In the genomic region with DNA sequence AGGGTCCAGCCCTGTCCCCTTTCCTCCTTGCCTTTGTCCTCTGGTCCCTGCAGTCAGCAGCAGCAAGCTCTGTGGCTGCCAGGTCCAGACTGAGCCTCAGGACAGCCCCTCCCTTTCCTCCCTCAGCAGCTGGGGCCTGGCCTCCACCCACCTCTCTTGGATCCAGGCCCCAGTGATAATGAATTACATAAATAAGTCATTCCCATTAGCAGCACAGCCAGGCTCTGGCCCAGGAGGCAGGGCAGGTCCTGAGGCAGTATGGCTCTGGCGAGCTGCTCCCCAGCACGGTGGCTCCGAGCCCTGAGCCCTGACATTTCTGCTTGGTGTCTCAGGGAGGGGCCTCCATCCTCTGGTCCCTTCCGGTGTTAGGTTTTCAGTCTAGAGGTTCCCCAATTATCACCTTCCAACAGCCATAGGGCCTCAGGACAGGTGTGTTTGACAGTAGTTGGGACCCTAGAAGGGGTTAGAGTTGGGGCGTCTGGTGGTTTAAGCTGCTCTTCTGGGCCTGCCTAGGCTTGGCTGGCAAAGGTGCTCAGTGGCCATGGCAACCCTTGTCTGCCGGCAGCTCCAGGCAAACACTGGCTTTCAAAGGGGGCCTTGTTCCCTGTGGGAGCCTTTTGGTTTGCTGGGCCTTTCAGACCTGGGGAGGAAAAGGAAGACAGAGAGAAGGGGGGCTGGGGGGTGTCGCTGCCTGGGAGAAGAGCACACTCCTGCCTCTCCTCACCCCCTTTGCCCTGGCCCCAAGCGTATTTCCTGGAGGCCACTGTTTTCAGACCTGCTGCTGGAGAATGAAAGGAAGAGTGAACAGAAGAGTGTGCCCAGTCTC, we compare ENCODE assay signal across 8 mouse cellular contexts. TPM values are rescaled to one million over a fixed set of nuclear protein-coding genes. Genes with fewer than 3 reads are reported as not detected.
A peak's percentile ranks its signal among the peaks of the same experiment; 100 is the strongest.
DNase-seq lines count a peak whose midpoint lies in the region; ATAC-seq and TF ChIP-seq lines count a peak whose summit lies in the region.

No protein-coding gene starts in this region.

- intact Hi-C loops in heart, postnatal 36 days (cut with DNase I), result loop anchor here (1.0 to 5.0 kb wide), 4 partner anchors 13 to 63 kb away; no protein-coding TSS in a partner anchor

- H3K27me3 ChIP-seq in ES-Bruce4 (ENCODE audit: control insufficient read depth, insufficient read depth, low read length, poor library complexity, severe bottlenecking), result no peaks in the 10 kb centered on the region
- H3K27me3 ChIP-seq in forebrain, postnatal 0 days (ENCODE audit: insufficient read depth, low read length), result no peaks in the 10 kb centered on the region
- no peaks in the 10 kb centered on the region for H3K27me3 ChIP-seq in lung, embryonic 16.5 days (ENCODE audit: control insufficient read depth, insufficient read depth, low read depth, low read length)

- peak overlapping the region; percentile 55 for H3K27ac ChIP-seq in ES-Bruce4 (ENCODE audit: insufficient read depth, low read length)
- H3K27ac ChIP-seq in forebrain, postnatal 0 days (ENCODE audit: low read depth, low read length), result peak overlapping the region; percentile 84
- peak overlapping the region; percentile 92 for H3K27ac ChIP-seq in lung, embryonic 16.5 days (ENCODE audit: low read length)

- peaks cover 10% of the 10 kb centered on the region for H3K4me1 ChIP-seq in ES-Bruce4 (ENCODE audit: control insufficient read depth, insufficient read depth, low read length)
- peaks cover 21% of the 10 kb centered on the region for H3K4me1 ChIP-seq in forebrain, postnatal 0 days (ENCODE audit: insufficient read depth)
- peaks cover 54% of the 10 kb centered on the region for H3K4me1 ChIP-seq in lung, embryonic 16.5 days (replicated peaks; ENCODE audit: control insufficient read depth, insufficient read depth, low read length)

- WGBS in forebrain, postnatal 0 days, result 6% methylated on average over 8 of the region's 8 CpGs
- 13% methylated on average over 8 of the region's 8 CpGs for WGBS in lung, embryonic 16.5 days

- H3K9ac ChIP-seq in ES-Bruce4 (ENCODE audit: low read depth, poor library complexity, severe bottlenecking), result no peak overlapping the region
- H3K9ac ChIP-seq in forebrain, postnatal 0 days, result peak overlapping the region; percentile 22
- H3K9ac ChIP-seq in lung, embryonic 16.5 days (ENCODE audit: low read length), result peak overlapping the region; percentile 52

- H3K4me2 ChIP-seq in forebrain, postnatal 0 days (ENCODE audit: low read depth), result no peak overlapping the region
- H3K4me2 ChIP-seq in lung, embryonic 16.5 days (ENCODE audit: low read depth, low read length), result peak overlapping the region; percentile 4; the same call in 1 of the 2 replicates

- peak; percentile 77 to 82 for DNase-seq in cerebellum, adult 18-20 months
- peak; percentile 78 for DNase-seq in forebrain, postnatal 0 days
- peak; percentile 84 to 88 for DNase-seq in heart, postnatal 36 days
- peak; percentile 70 to 82 for DNase-seq in layer of hippocampus, adult 8-10 months (ENCODE audit: low spot score in 2 of 2)
- DNase-seq in retina, postnatal 1 day, result peak; percentile 89
- DNase-seq in B cell, adult 2 months, result no peak

- ATAC-seq in forebrain, postnatal 0 days, result peak; percentile 88
- ATAC-seq in lung, embryonic 16.5 days (ENCODE audit: low read depth), result peak; percentile 91

- peak; percentile 81; the same call in 1 of the 2 replicates for TF ChIP-seq EP300 in ES-Bruce4 (IDR thresholded peaks at IDR 0.05; ENCODE audit: insufficient read depth, low read depth, low read length)

- no peaks in the 10 kb centered on the region for H3K36me3 ChIP-seq in ES-Bruce4 (ENCODE audit: control insufficient read depth, insufficient read depth, low read length, poor library complexity, severe bottlenecking)
- no peaks in the 10 kb centered on the region for H3K36me3 ChIP-seq in forebrain, postnatal 0 days (ENCODE audit: insufficient read depth)
- no peaks in the 10 kb centered on the region for H3K36me3 ChIP-seq in lung, embryonic 16.5 days (ENCODE audit: control insufficient read depth, insufficient read depth, low read length)

- no peak overlapping the region for H3K4me3 ChIP-seq in ES-Bruce4 (ENCODE audit: low read depth, low read length)
- no peak overlapping the region for H3K4me3 ChIP-seq in forebrain, postnatal 0 days (ENCODE audit: low read depth, low read length)
- no peak overlapping the region for H3K4me3 ChIP-seq in lung, embryonic 16.5 days (ENCODE audit: low read length)

- H3K9me3 ChIP-seq in ES-Bruce4 (replicated peaks; ENCODE audit: control insufficient read depth, insufficient read depth, low read length, poor library complexity, severe bottlenecking), result no peaks in the 10 kb centered on the region
- no peaks in the 10 kb centered on the region for H3K9me3 ChIP-seq in forebrain, postnatal 0 days (ENCODE audit: low read length)
- H3K9me3 ChIP-seq in lung, embryonic 16.5 days (ENCODE audit: control insufficient read depth, low read length), result no peaks in the 10 kb centered on the region

- TF ChIP-seq CTCF in ES-Bruce4 (IDR thresholded peaks at IDR 0.05; ENCODE audit: low read depth, low read length), result no peak
- TF ChIP-seq CTCF in forebrain, postnatal 0 days (IDR thresholded peaks at IDR 0.05; ENCODE audit: low read depth), result no peak

- TF ChIP-seq POLR2A in ES-Bruce4 (IDR thresholded peaks at IDR 0.05; ENCODE audit: insufficient read depth, low read length), result no peak

RNA-seq across cellular contexts. Expression of a gene that starts 21.2 kb away (rescaled TPM):
- polyA plus RNA-seq in ES-Bruce4 (2011; ENCODE audit: insufficient read depth, insufficient read length, low read depth, missing spikeins), result 21.9 and 22.5 TPM in 2 replicates
- 28.9 and 34.7 TPM in 2 replicates for total RNA-seq in forebrain, postnatal 0 days (2014; rRNA removed)
- 22.0 and 34.6 TPM in 2 replicates for polyA plus RNA-seq in forebrain, postnatal 0 days (2015; fragmentation: Nextera tagmentation; extraction: Ambion mirVana)
- total RNA-seq in heart, postnatal 36 days (2021), result 10 to 100 TPM; 47.9 to 54.2 TPM
- 10 to 100 TPM; 30.9 to 38.7 (median 33.4) TPM for total RNA-seq in layer of hippocampus, adult 8-10 months (2022)
- polyA plus RNA-seq in lung, embryonic 16.5 days (2015; fragmentation: Nextera tagmentation; extraction: Ambion mirVana), result 11.3 and 11.8 TPM in 2 replicates

RNA-seq across cellular contexts. Expression of a gene that starts 51.0 kb away (rescaled TPM):
- polyA plus RNA-seq in ES-Bruce4 (2011; ENCODE audit: insufficient read depth, insufficient read length, low read depth, missing spikeins), result 43.4 and 44.8 TPM in 2 replicates
- total RNA-seq in forebrain, postnatal 0 days (2014; rRNA removed), result 33.0 and 43.7 TPM in 2 replicates
- polyA plus RNA-seq in forebrain, postnatal 0 days (2015; fragmentation: Nextera tagmentation; extraction: Ambion mirVana), result 28.0 and 34.6 TPM in 2 replicates
- total RNA-seq in heart, postnatal 36 days (2021), result 10 to 100 TPM; 45.0 to 46.7 TPM
- total RNA-seq in layer of hippocampus, adult 8-10 months (2022), result 10 to 100 TPM; 25.0 to 26.5 (median 25.7) TPM
- 32.9 and 38.2 TPM in 2 replicates for polyA plus RNA-seq in lung, embryonic 16.5 days (2015; fragmentation: Nextera tagmentation; extraction: Ambion mirVana)

Comparison
In these comparisons a context has a peak if more than half of its experiments do, and no peak if none do; other contexts are left out.
1. DNase-seq: peak in cerebellum, adult 18-20 months (2 of 2), forebrain, postnatal 0 days (single experiment), heart, postnatal 36 days (2 of 2), layer of hippocampus, adult 8-10 months (2 of 2) and retina, postnatal 1 day (single experiment); none in B cell, adult 2 months (0 of 2).
2. Peak in every context shown above with its lines, with median percentiles within 50 percentile points of each other: H3K27ac ChIP-seq.